In the genomic region with DNA sequence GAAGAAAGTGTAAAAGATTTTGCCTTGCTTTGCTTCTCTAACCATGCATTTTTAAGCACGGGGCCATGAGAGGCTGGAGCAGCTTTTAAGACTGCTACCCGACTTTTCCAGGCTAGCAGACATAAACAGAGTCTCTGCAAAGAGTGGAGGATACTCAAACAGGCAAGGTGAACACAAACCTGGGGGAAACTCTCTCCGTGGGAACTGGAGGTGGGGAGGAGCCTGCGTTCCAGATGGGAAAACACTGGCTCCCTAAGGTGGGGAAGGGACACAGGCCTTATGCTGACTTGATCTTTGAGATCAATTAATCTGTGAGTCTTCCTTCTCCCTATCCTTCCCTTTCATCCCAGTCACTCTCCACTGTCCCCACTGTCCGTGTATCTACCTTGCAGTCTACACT, we compare ENCODE assay signal across 28 mouse cellular contexts. TPM values are rescaled to one million over a fixed set of nuclear protein-coding genes. Genes with fewer than 3 reads are reported as not detected.
DNase-seq lines count a peak whose midpoint lies in the region; ATAC-seq and TF ChIP-seq lines count a peak whose summit lies in the region.
"Had no signal": no experiment of that assay in that cellular context is flagged by ENCODE, and none has a peak within 500 bp of the region (broad histone marks: within the 10 kb centered on the region; RNA-seq: fewer than 3 reads in every experiment).

No protein-coding gene starts in this region.

- no peak for ATAC-seq in midbrain, postnatal 0 days (ENCODE audit: low FRiP score)
- ATAC-seq in liver, postnatal 0 days, result no peak
- ATAC-seq in kidney, embryonic 16.5 days (ENCODE audit: low FRiP score, low TSS enrichment), result no peak
- ATAC-seq: forebrain, embryonic 15.5 days; inflammation-experienced regulatory T-cells, adult 6 months had no signal

- H3K27me3 ChIP-seq in midbrain, embryonic 10.5 days (ENCODE audit: low read depth, poor library complexity, severe bottlenecking), result peaks cover 100% of the 10 kb centered on the region
- peaks cover 88% of the 10 kb centered on the region for H3K27me3 ChIP-seq in midbrain, postnatal 0 days (ENCODE audit: insufficient read depth, low read length)
- H3K27me3 ChIP-seq in embryonic facial prominence, embryonic 10.5 days (replicated peaks; ENCODE audit: low read depth, poor library complexity, severe bottlenecking), result peaks cover 100% of the 10 kb centered on the region
- H3K27me3 ChIP-seq in limb, embryonic 10.5 days (ENCODE audit: low read depth, poor library complexity, severe bottlenecking), result peaks cover 100% of the 10 kb centered on the region
- peaks cover 79% of the 10 kb centered on the region for H3K27me3 ChIP-seq in liver, postnatal 0 days (ENCODE audit: insufficient read depth, low read length)
- H3K27me3 ChIP-seq in kidney, embryonic 16.5 days (ENCODE audit: insufficient read depth, low read length), result peaks cover 95% of the 10 kb centered on the region

- H3K36me3 ChIP-seq in midbrain, embryonic 10.5 days, result no peaks in the 10 kb centered on the region
- H3K36me3 ChIP-seq in midbrain, postnatal 0 days (ENCODE audit: insufficient read depth, low read length), result no peaks in the 10 kb centered on the region
- no peaks in the 10 kb centered on the region for H3K36me3 ChIP-seq in embryonic facial prominence, embryonic 10.5 days (replicated peaks)
- no peaks in the 10 kb centered on the region for H3K36me3 ChIP-seq in limb, embryonic 10.5 days
- no peaks in the 10 kb centered on the region for H3K36me3 ChIP-seq in liver, postnatal 0 days (replicated peaks; ENCODE audit: insufficient read depth, low read length)
- H3K36me3 ChIP-seq in kidney, embryonic 16.5 days (ENCODE audit: insufficient read depth, low read length), result no peaks in the 10 kb centered on the region
- H3K36me3 ChIP-seq: forebrain, embryonic 15.5 days; heart, embryonic 12.5 days; hindbrain, embryonic 13.5 days had no signal

- TF ChIP-seq EP300 in liver, postnatal 0 days (IDR thresholded peaks at IDR 0.05; ENCODE audit: low read depth), result no peak

- H3K4me1 ChIP-seq in midbrain, embryonic 10.5 days, result peaks cover 17% of the 10 kb centered on the region
- H3K4me1 ChIP-seq in midbrain, postnatal 0 days (ENCODE audit: insufficient read depth, low read length), result no peaks in the 10 kb centered on the region
- peaks cover 12% of the 10 kb centered on the region for H3K4me1 ChIP-seq in embryonic facial prominence, embryonic 10.5 days
- H3K4me1 ChIP-seq in limb, embryonic 10.5 days, result peaks cover 15% of the 10 kb centered on the region
- H3K4me1 ChIP-seq in liver, postnatal 0 days (ENCODE audit: insufficient read depth), result no peaks in the 10 kb centered on the region
- peaks cover 16% of the 10 kb centered on the region for H3K4me1 ChIP-seq in kidney, embryonic 16.5 days (ENCODE audit: insufficient read depth, low read length)

- H3K9ac ChIP-seq in midbrain, postnatal 0 days (replicated peaks; ENCODE audit: low read length, poor library complexity, severe bottlenecking), result no peak overlapping the region
- no peak overlapping the region for H3K9ac ChIP-seq in liver, postnatal 0 days (replicated peaks)
- no peak overlapping the region for H3K9ac ChIP-seq in kidney, embryonic 16.5 days (replicated peaks; ENCODE audit: low read length)
- H3K9ac ChIP-seq: forebrain, embryonic 15.5 days; heart, embryonic 12.5 days; hindbrain, embryonic 13.5 days had no signal

- H3K4me3 ChIP-seq in midbrain, embryonic 10.5 days, result no peak overlapping the region
- H3K4me3 ChIP-seq in midbrain, postnatal 0 days (ENCODE audit: low read depth, low read length), result no peak overlapping the region
- no peak overlapping the region for H3K4me3 ChIP-seq in embryonic facial prominence, embryonic 10.5 days
- no peak overlapping the region for H3K4me3 ChIP-seq in limb, embryonic 10.5 days
- H3K4me3 ChIP-seq in liver, postnatal 0 days (ENCODE audit: low read depth, low read length), result no peak overlapping the region
- no peak overlapping the region for H3K4me3 ChIP-seq in kidney, embryonic 16.5 days (ENCODE audit: low read length)
- H3K4me3 ChIP-seq: forebrain, embryonic 15.5 days; heart, embryonic 12.5 days; hindbrain, embryonic 13.5 days had no signal

- H3K9me3 ChIP-seq in midbrain, embryonic 10.5 days (replicated peaks), result no peaks in the 10 kb centered on the region
- no peaks in the 10 kb centered on the region for H3K9me3 ChIP-seq in midbrain, postnatal 0 days (ENCODE audit: low read length)
- H3K9me3 ChIP-seq in embryonic facial prominence, embryonic 10.5 days, result no peaks in the 10 kb centered on the region
- H3K9me3 ChIP-seq in limb, embryonic 10.5 days (replicated peaks), result no peaks in the 10 kb centered on the region
- no peaks in the 10 kb centered on the region for H3K9me3 ChIP-seq in liver, postnatal 0 days (ENCODE audit: low read length)
- no peaks in the 10 kb centered on the region for H3K9me3 ChIP-seq in kidney, embryonic 16.5 days (ENCODE audit: low read length)
- H3K9me3 ChIP-seq: forebrain, embryonic 15.5 days; heart, embryonic 12.5 days; hindbrain, embryonic 13.5 days had no signal

- H3K4me2 ChIP-seq in midbrain, postnatal 0 days (ENCODE audit: low read depth, low read length, poor library complexity, severe bottlenecking), result no peak overlapping the region
- H3K4me2 ChIP-seq in liver, postnatal 0 days (ENCODE audit: low read depth, low read length), result no peak overlapping the region
- H3K4me2 ChIP-seq in kidney, embryonic 16.5 days (replicated peaks; ENCODE audit: low read depth, low read length), result no peak overlapping the region
- H3K4me2 ChIP-seq: forebrain, embryonic 15.5 days; hindbrain, embryonic 13.5 days had no signal

- 0% methylated on average over 5 of the region's 5 CpGs for WGBS in midbrain, embryonic 10.5 days
- WGBS in midbrain, postnatal 0 days, result 3% methylated on average over 5 of the region's 5 CpGs
- WGBS in embryonic facial prominence, embryonic 10.5 days, result under 1% methylated on average over 5 of the region's 5 CpGs
- under 1% methylated on average over 5 of the region's 5 CpGs for WGBS in limb, embryonic 10.5 days
- 2% methylated on average over 5 of the region's 5 CpGs for WGBS in liver, postnatal 0 days (ENCODE audit: insufficient replicate concordance)
- under 1% methylated on average over 5 of the region's 5 CpGs for WGBS in kidney, embryonic 16.5 days

- no peak for TF ChIP-seq CTCF in midbrain, postnatal 0 days (IDR thresholded peaks at IDR 0.05)
- no peak for TF ChIP-seq CTCF in liver, postnatal 0 days (IDR thresholded peaks at IDR 0.05; ENCODE audit: low read depth)

- H3K27ac ChIP-seq in midbrain, embryonic 10.5 days (replicated peaks), result no peak overlapping the region
- no peak overlapping the region for H3K27ac ChIP-seq in midbrain, postnatal 0 days (ENCODE audit: low read depth, low read length)
- H3K27ac ChIP-seq in embryonic facial prominence, embryonic 10.5 days (replicated peaks), result no peak overlapping the region
- H3K27ac ChIP-seq in limb, embryonic 10.5 days, result no peak overlapping the region
- no peak overlapping the region for H3K27ac ChIP-seq in liver, postnatal 0 days (ENCODE audit: low read depth)
- H3K27ac ChIP-seq in kidney, embryonic 16.5 days (ENCODE audit: low read length), result no peak overlapping the region
- H3K27ac ChIP-seq: forebrain, embryonic 15.5 days; hindbrain, embryonic 13.5 days; kidney, postnatal 0 days had no signal

- peak; percentile 51 for DNase-seq in embryo, embryonic 10.5 days (ENCODE audit: low spot score)
- no peak for DNase-seq in embryo, embryonic 9.5 days (ENCODE audit: extremely low spot score)
- DNase-seq in midbrain, embryonic 10.5 days (ENCODE audit: low spot score), result peak; percentile 35
- no peak for DNase-seq in midbrain, postnatal 0 days (ENCODE audit: low spot score)
- DNase-seq in embryonic facial prominence, embryonic 10.5 days (ENCODE audit: low spot score), result peak; percentile 13
- DNase-seq in limb, embryonic 10.5 days (ENCODE audit: low spot score), result peak; percentile 39
- no peak for DNase-seq in liver, postnatal 0 days
- DNase-seq: adrenal gland, postnatal 36 days; cerebellum, adult 11 months; cerebellum, adult 9-11 months; gastrocnemius, postnatal 10 days; heart, postnatal 10 days; kidney, adult 18-20 months; layer of hippocampus, adult 9-11 months; liver; lung, postnatal 14 days; thymus, postnatal 36 days had no signal

RNA-seq across cellular contexts. Expression of a gene that starts 0.9 kb away (rescaled TPM):
- polyA plus RNA-seq in midbrain, embryonic 10.5 days (2016; fragmentation: Nextera tagmentation; extraction: Ambion mirVana), result 0.05 and 0.15 TPM in 2 replicates
- 0.49 TPM in 1 of 2 replicates, not detected in the other for total RNA-seq in midbrain, postnatal 0 days (2014; rRNA removed)
- polyA plus RNA-seq in midbrain, postnatal 0 days (2015; fragmentation: Nextera tagmentation; extraction: Ambion mirVana), result not detected in 2 replicates
- 0.93 and 2.3 TPM in 2 replicates for polyA plus RNA-seq in embryonic facial prominence, embryonic 10.5 days (2016; fragmentation: Nextera tagmentation; extraction: Ambion mirVana)
- polyA plus RNA-seq in limb, embryonic 10.5 days (2016; fragmentation: Nextera tagmentation; extraction: Ambion mirVana), result 2.5 and 10.8 TPM in 2 replicates
- polyA plus RNA-seq in liver, postnatal 0 days (2015; fragmentation: Nextera tagmentation; extraction: Ambion mirVana), result 0.04 TPM in 1 of 2 replicates, not detected in the other
- polyA plus RNA-seq in kidney, embryonic 16.5 days (2015; fragmentation: Nextera tagmentation; extraction: Ambion mirVana), result 0.07 TPM in 1 of 2 replicates, not detected in the other
- total RNA-seq: adrenal gland, postnatal 36 days; granulocyte monocyte progenitor cell, adult 5-6 weeks; heart, postnatal 10 days; left cerebral cortex, postnatal 36 days; megakaryocyte progenitor cell, adult 5-6 weeks had no signal
- polyA plus RNA-seq: cortical plate, adult 2 months; forebrain, embryonic 15.5 days; heart, embryonic 12.5 days; inflammation-experienced regulatory T-cells, adult 6 months; kidney, postnatal 0 days; liver, embryonic 16.5 days had no signal

Comparison
In these comparisons a context has a peak if more than half of its experiments do, and no peak if none do; other contexts are left out.
1. DNase-seq: peak in embryo, embryonic 10.5 days (single experiment), midbrain, embryonic 10.5 days (single experiment), embryonic facial prominence, embryonic 10.5 days (single experiment) and limb, embryonic 10.5 days (single experiment); none in embryo, embryonic 9.5 days (single experiment), midbrain, postnatal 0 days (single experiment) and liver, postnatal 0 days (single experiment).